Mouse (Mus musculus) CD8-positive naive resting alpha-beta T cell, adult 57 days (primary cell): ENCODE data around the gene Baiap3. TPM values are rescaled to one million over a fixed set of nuclear protein-coding genes. Genes with fewer than 3 reads are reported as not detected.

Source experiments
- total RNA-seq: library from RNA; stranded (reverse); gene quantifications from one replicate; pipeline ENCODE4 v1.2.4, GENCODE M21; 2023

Baiap3 gene
- total RNA-seq = 29.1 TPM

GRCm38 (mm10) chr17:25256140-25256754, at the start of gene Baiap3:
Baiap3 (minus strand) TSS chr17:25256364.

DNA sequence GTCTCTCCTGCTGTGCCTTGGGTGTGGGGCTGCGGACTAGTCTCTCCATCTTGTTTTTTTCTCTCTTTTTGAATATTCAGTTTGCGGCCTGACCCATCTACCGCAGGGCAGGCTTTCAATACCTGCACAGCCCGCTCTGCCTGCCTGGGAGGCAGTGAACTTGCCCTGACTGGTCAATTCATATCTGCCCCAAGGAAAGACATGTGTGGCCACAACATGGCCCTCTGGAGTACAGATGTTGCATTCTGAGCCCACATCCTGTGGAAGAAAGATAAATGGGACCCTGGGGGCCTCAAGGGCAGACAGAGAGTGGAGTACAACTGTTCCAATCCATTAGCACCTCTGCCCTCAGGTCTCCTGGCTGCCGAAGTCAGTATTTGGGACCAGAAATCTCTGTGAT, 41.9 kb upstream of the Baiap3 start, which contains the start of gene Prss34:
Gene Prss34 (plus strand): TSS at position 301 of the 400 bp plus-strand sequence.

DNA sequence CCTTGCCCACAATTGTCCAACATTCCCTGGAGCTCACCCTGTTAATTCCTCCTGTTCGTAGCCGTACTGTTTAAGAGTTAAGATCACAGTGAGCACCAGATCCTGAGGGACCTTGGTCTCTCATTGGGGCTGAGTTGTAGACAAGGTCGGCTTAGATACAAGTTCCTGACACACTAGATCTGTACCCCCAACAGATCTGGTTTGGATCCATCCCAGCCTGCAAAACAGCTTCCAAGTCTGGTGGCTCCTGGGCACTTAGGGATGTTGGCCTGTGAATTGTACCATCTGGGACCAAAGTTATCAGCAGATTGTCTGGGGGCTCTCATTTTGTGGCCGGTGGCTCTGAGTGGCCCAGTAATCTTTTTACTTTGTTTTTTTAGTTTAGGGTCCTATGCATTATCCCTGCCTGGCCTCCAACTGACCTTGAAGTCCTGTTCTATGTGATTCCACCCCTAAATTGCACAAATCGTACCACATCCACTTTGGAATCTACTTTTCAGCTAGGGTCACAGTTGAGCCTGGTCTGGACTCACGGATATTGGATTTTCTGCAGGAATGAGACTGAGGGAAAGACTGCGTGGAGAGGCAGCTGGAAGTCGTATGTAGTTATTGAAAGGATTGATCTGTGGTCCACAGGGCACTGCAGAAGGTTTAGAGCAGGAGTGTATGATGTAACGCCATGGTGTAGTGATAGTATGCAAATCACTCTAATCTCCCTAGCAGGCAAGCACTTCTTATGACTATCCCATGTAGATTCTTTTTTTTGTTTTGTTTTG, 18.6 kb upstream of the Baiap3 start, which contains the start of gene Ube2i:
Gene Ube2i (minus strand): TSS at position 52 of the 776 bp plus-strand sequence.

DNA sequence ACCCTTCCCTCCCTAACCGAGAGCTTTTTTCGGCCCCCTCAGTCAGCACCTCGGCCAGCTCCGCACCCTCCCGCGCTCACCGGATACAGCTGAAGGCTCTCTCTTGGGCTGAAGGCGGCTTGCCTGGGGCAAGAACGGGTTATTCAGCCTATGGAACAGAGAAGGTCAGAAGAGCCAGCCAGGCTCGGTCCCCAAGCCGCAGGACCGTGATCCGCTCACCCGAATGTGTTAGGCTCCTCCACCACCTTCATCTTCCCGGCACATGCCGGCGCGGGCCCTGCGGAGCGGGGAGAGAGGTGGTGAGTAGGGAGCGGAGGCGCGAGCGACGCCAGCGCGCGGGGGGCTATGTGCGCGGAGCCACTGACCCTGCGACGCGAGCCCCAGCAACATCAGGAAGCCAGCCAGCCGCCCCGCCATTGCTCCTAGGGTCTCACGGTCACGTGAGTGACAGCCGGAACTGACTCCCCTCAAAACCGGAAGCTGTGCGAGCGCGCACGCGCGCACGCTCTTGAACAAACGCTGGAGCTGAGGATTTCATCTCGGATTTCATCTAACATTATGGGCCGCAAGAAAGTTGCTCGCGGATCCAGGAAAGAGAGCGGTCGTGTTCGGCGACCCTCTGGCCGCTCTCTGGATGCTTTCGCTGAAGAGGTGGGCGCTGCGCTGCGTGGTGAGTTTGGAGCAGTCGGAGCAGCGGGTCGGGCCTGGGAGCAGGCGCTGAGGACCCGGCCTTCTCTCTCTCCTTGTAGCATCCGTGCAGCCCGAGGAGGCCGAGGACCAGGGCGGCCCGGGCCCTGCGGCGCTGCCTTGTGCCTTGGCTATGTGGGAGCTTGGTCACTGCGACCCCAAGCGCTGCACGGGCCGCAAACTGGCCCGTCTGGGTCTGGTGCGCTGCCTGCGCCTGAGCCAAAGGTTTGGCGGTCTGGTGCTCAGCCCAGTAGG, 16.2 kb downstream of the Baiap3 start, which contains the start of the genes Gnptg and Tsr3:
Gene Gnptg (minus strand): TSS at position 430 of the 942 bp plus-strand sequence.
Gene Tsr3 (plus strand): TSS at position 476 of the 942 bp plus-strand sequence.

Other genes starting within 250 kb of the Baiap3 start
- gene Cramp1l, start 240.6 kb downstream of the Baiap3 start, total RNA-seq = 36.7 TPM
- 31.4 TPM for gene Ift140, start 240.3 kb downstream of the Baiap3 start, total RNA-seq
- gene Tmem204, start 172.8 kb downstream of the Baiap3 start, total RNA-seq = not detected
- 38.0 TPM for gene Telo2, start 140.4 kb downstream of the Baiap3 start, total RNA-seq
- gene Ptx4, start 135.6 kb downstream of the Baiap3 start, total RNA-seq = not detected
- 35.2 TPM for gene Clcn7, start 123.0 kb downstream of the Baiap3 start, total RNA-seq
- 0.61 TPM for gene Ccdc154, start 93.9 kb downstream of the Baiap3 start, total RNA-seq
- gene Gm38655, start 80.9 kb downstream of the Baiap3 start, total RNA-seq = not detected
- gene BC003965, start 71.8 kb downstream of the Baiap3 start, total RNA-seq = 13.3 TPM
- gene Unkl, start 68.0 kb downstream of the Baiap3 start, total RNA-seq = 76.9 TPM
- gene Gnptg, start 16.2 kb downstream of the Baiap3 start, total RNA-seq = 59.6 TPM
- 23.3 TPM for gene Tsr3, start 16.2 kb downstream of the Baiap3 start, total RNA-seq
- gene Ube2i, start 18.3 kb upstream of the Baiap3 start, total RNA-seq = 409 TPM
- not detected for gene Prss34, start 42.0 kb upstream of the Baiap3 start, total RNA-seq
- gene Prss28, start 52.3 kb upstream of the Baiap3 start, total RNA-seq = not detected
- gene Prss29, start 62.3 kb upstream of the Baiap3 start, total RNA-seq = not detected
- gene Tpsab1, start 89.2 kb upstream of the Baiap3 start, total RNA-seq = not detected
- gene Tpsb2, start 109.9 kb upstream of the Baiap3 start, total RNA-seq = not detected
- gene Tpsg1, start 112.9 kb upstream of the Baiap3 start, total RNA-seq = not detected
- gene Cacna1h, start 177.4 kb upstream of the Baiap3 start, total RNA-seq = 0.83 TPM
- not detected for gene Tekt4, start 198.3 kb upstream of the Baiap3 start, total RNA-seq
- not detected for gene Sstr5, start 240.9 kb upstream of the Baiap3 start, total RNA-seq